Mouse (Mus musculus): ENCODE results near the gene Nfyc.

The Nfyc gene

DNA sequence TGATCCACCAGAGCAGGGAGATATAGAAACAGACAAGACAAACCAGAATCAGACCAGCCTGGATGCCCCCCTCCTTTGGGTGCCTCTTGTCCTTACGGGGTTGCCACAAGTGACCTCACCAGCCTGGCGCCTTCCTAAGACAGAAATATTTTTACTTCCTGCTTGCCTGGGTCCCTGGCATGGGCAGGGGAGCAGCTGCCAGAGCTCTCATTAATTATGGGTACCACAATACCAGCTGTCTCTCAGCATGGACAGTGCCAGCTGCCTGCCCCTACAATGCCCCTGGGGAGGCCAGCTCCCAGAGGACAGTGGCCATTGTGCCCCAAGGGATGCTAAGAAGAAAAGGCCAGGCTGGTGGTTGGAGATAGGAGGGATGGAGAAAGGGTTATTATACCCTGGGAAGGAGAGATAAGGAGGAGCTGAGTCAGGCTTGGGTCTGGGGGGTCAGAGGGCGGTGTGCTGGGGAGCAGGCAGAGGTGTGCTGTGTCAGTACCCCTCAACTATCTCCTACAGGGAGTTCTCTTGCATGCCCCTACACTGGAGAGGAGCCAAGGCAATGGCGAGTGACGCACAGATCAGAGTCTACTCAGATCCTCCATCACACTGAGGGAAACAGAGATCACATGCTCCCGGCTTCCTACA is 117.4 kb downstream of the Nfyc start:
- no peak for DNase-seq (ENCODE audit: low spot score)

DNA sequence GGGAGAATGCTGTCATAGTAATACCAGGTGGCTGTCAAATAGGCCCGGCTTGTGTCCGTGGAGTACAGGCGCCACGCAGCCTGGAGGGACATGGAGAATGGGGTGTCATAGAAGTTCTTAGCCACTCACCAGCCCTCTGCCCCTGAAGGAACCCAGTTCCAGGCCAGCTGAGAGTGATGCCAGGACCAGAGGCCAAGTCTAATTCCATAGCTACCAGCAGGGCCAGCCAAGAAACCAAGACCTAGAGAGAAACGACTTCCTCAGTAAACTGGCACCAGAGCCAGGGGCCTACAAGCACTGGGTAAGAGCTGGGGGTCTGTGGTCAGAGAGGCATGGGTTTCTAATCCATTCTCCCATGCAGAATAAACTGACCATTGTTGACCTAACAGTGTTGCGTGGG is 118.4 kb downstream of the Nfyc start:
- no peak for DNase-seq (ENCODE audit: low spot score)

DNA sequence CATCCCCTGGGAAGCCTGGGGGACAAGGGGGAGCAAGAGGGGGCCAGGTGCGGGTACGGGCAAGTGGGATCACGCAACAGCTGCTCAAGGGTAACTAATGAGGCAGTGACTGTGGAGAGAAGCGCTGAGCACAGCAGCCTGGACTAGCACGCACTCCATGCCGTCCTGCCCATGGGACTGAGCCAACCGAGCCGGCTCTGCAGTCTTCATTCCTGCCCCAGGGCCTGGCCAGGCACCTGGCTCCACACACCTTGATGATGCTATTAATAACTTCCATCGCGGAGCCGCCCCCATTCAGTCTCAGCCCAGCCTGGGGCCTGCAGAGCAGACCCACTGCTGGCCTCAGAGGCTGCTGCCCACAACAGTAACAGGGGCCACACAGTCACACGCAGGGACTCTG is 119.1 kb downstream of the Nfyc start:
- no peak for DNase-seq (ENCODE audit: low spot score)

Measured in ovary, adult 18-20 months (tissue).